10 mouse cellular contexts compared by ENCODE assay signal in genomic region chr8:60444989-60445388, GRCm38 (mm10). TPM values are rescaled to one million over a fixed set of nuclear protein-coding genes. Genes with fewer than 3 reads are reported as not detected.
DNase-seq lines count a peak whose midpoint lies in the region; ATAC-seq and TF ChIP-seq lines count a peak whose summit lies in the region.
"Had no signal": no experiment of that assay in that cellular context is flagged by ENCODE, and none has a peak within 500 bp of the region (broad histone marks: within the 10 kb centered on the region; RNA-seq: fewer than 3 reads in every experiment).

No protein-coding gene starts in this region.

- no peak overlapping the region for H3K4me3 ChIP-seq in limb, embryonic 14.5 days (replicated peaks; ENCODE audit: low read length)
- no peak overlapping the region for H3K4me3 ChIP-seq in limb, embryonic 10.5 days
- H3K4me3 ChIP-seq: liver, embryonic 12.5 days had no signal

- H3K27me3 ChIP-seq in limb, embryonic 14.5 days (ENCODE audit: control insufficient read depth, insufficient read depth, low read length) = no peaks in the 10 kb centered on the region
- H3K27me3 ChIP-seq in limb, embryonic 10.5 days (ENCODE audit: low read depth, poor library complexity, severe bottlenecking) = no peaks in the 10 kb centered on the region
- H3K27me3 ChIP-seq: liver, embryonic 12.5 days had no signal

- no peaks in the 10 kb centered on the region for H3K36me3 ChIP-seq in limb, embryonic 14.5 days (ENCODE audit: control insufficient read depth, insufficient read depth, low read length)
- H3K36me3 ChIP-seq in limb, embryonic 10.5 days = no peaks in the 10 kb centered on the region
- H3K36me3 ChIP-seq: liver, embryonic 12.5 days had no signal

- no peaks in the 10 kb centered on the region for H3K9me3 ChIP-seq in limb, embryonic 14.5 days (ENCODE audit: control insufficient read depth, low read length)
- H3K9me3 ChIP-seq in limb, embryonic 10.5 days (replicated peaks) = no peaks in the 10 kb centered on the region
- H3K9me3 ChIP-seq: liver, embryonic 12.5 days had no signal

- no peak overlapping the region for H3K9ac ChIP-seq in limb, embryonic 14.5 days (ENCODE audit: low read depth, low read length, severe bottlenecking)
- H3K9ac ChIP-seq: liver, embryonic 12.5 days had no signal

- H3K4me1 ChIP-seq in limb, embryonic 14.5 days (ENCODE audit: control insufficient read depth, insufficient read depth, low read length) = no peaks in the 10 kb centered on the region
- H3K4me1 ChIP-seq in limb, embryonic 10.5 days = no peaks in the 10 kb centered on the region
- H3K4me1 ChIP-seq: liver, embryonic 12.5 days had no signal

- no peak for TF ChIP-seq POLR2A in limb, embryonic 14.5 days (IDR thresholded peaks at IDR 0.05; ENCODE audit: borderline replicate concordance, extremely low read depth, insufficient read depth, insufficient read length)

- peak; percentile 13 to 15 for DNase-seq in cerebellum, postnatal 14 days
- no peak for DNase-seq in cerebellum, postnatal 36 days
- peak; percentile 26 for DNase-seq in limb, embryonic 14.5 days (ENCODE audit: low spot score)
- DNase-seq in limb, embryonic 10.5 days (ENCODE audit: low spot score) = no peak
- peak; percentile 5 to 17 for DNase-seq in layer of hippocampus, adult 8-10 months (ENCODE audit: low spot score in 2 of 2)
- DNase-seq in retina, postnatal 7 days (ENCODE audit: low read depth, low spot score) = peak; percentile 5
- DNase-seq in lung, postnatal 36 days = no peak
- no peak for DNase-seq in T-cell, adult 2 months (ENCODE audit: low spot score)

- WGBS in limb, embryonic 14.5 days = 77% methylated on average over 6 of the region's 6 CpGs
- 83% methylated on average over 6 of the region's 6 CpGs for WGBS in limb, embryonic 10.5 days

- no peak overlapping the region for H3K4me2 ChIP-seq in limb, embryonic 14.5 days (replicated peaks; ENCODE audit: low read depth, low read length, severe bottlenecking)
- H3K4me2 ChIP-seq: liver, embryonic 12.5 days had no signal

- ATAC-seq in limb, embryonic 14.5 days (ENCODE audit: low FRiP score, low read depth) = no peak
- ATAC-seq: liver, embryonic 12.5 days had no signal

- no peak overlapping the region for H3K27ac ChIP-seq in limb, embryonic 14.5 days (replicated peaks; ENCODE audit: low read depth, low read length)
- no peak overlapping the region for H3K27ac ChIP-seq in limb, embryonic 10.5 days
- H3K27ac ChIP-seq: liver, embryonic 12.5 days had no signal

RNA-seq across cellular contexts. Expression of gene Gm10283, which starts 58.0 kb away (rescaled TPM):
- not detected in 2 replicates for polyA plus RNA-seq in limb, embryonic 14.5 days (2012; rRNA removed)
- polyA plus RNA-seq in limb, embryonic 14.5 days (2014; fragmentation: Nextera tagmentation; extraction: Ambion mirVana) = not detected in 2 replicates
- not detected in 2 replicates for polyA plus RNA-seq in limb, embryonic 10.5 days (2016; fragmentation: Nextera tagmentation; extraction: Ambion mirVana)
- total RNA-seq in layer of hippocampus, adult 8-10 months (2022) = not detected
- polyA plus RNA-seq: frontal cortex, adult 2 months; liver, embryonic 12.5 days had no signal

Comparison
In these comparisons a context has a peak if more than half of its experiments do, and no peak if none do; other contexts are left out.
1. DNase-seq: peak in cerebellum, postnatal 14 days (2 of 2), limb, embryonic 14.5 days (single experiment), layer of hippocampus, adult 8-10 months (2 of 2) and retina, postnatal 7 days (single experiment); none in cerebellum, postnatal 36 days (0 of 2), limb, embryonic 10.5 days (single experiment), lung, postnatal 36 days (single experiment) and T-cell, adult 2 months (single experiment).